Mouse (Mus musculus) heart, postnatal 36 days (tissue): ENCODE results near the gene Krtap1-5. TPM values are rescaled to one million over a fixed set of nuclear protein-coding genes. Genes with fewer than 3 reads are reported as not detected.

Experiments
- DNase-seq, 2 experiments: peaks; one replicate each; pipeline ENCODE4 v3.0.0; 2021 to 2022
- intact Hi-C: fragments of 180-260 bp; cut with DNase I; formaldehyde crosslinking; loops from one replicate; pipeline ENCODE4 v1.15.1; 2025
- total RNA-seq, 2 experiments: library from RNA; stranded (reverse); gene quantifications; 2 replicates each; pipeline ENCODE4 v1.2.3; 2021

The Krtap1-5 gene
- total RNA-seq, 2 experiments from 2014 or later: not detected

- DNase-seq: no peak
- intact Hi-C loops: no loop called here
Observed at GRCm38 (mm10) chr11:99550765-99551164, 30.1 kb downstream of the Krtap1-5 start, which contains the start of gene Krtap3-3. Gene Krtap3-3 (minus strand): TSS chr11:99550865.

GRCm38 (mm10) chr11:99547892-99548291 is 32.9 kb downstream of the Krtap1-5 start:
- intact Hi-C loops: no loop called here
- no peak for DNase-seq

GRCm38 (mm10) chr11:99539721-99540120 is 41.1 kb downstream of the Krtap1-5 start:
- peak in 1 of 2 experiments; percentile 3 for DNase-seq
- intact Hi-C loops: no loop called here

Other genes with a start within 250 kb of the Krtap1-5 start
- not detected for gene Krt26, start 243.1 kb downstream of the Krtap1-5 start, total RNA-seq
- not detected for gene Krt27, start 229.9 kb downstream of the Krtap1-5 start, total RNA-seq
- not detected for gene Krt28, start 206.1 kb downstream of the Krtap1-5 start, total RNA-seq
- gene Krt10, start 191.7 kb downstream of the Krtap1-5 start, total RNA-seq: 1 to 10 TPM; 3.4 to 3.7 TPM
- not detected for gene Krt12, start 158.8 kb downstream of the Krtap1-5 start, total RNA-seq
- gene Krt20, start 142.9 kb downstream of the Krtap1-5 start, total RNA-seq: not detected
- not detected for gene Krt23, start 87.9 kb downstream of the Krtap1-5 start, total RNA-seq
- not detected for gene Krt39, start 59.7 kb downstream of the Krtap1-5 start, total RNA-seq
- gene Krt40, start 37.9 kb downstream of the Krtap1-5 start, total RNA-seq: not detected
- not detected for gene Krtap3-3, start 30.2 kb downstream of the Krtap1-5 start, total RNA-seq
- gene Krtap3-2, start 24.2 kb downstream of the Krtap1-5 start, total RNA-seq: not detected
- gene Gm11939, start 21.6 kb downstream of the Krtap1-5 start, total RNA-seq: not detected
- gene Krtap3-1, start 14.4 kb downstream of the Krtap1-5 start, total RNA-seq: not detected
- gene Krtap1-4, start 2.6 kb upstream of the Krtap1-5 start, total RNA-seq: not detected
- not detected for gene Krtap1-3, start 10.3 kb upstream of the Krtap1-5 start, total RNA-seq
- gene Krtap9-3, start 17.1 kb upstream of the Krtap1-5 start, total RNA-seq: not detected
- not detected for gene Gm11938, start 22.3 kb upstream of the Krtap1-5 start, total RNA-seq
- not detected for gene Gm11937, start 29.2 kb upstream of the Krtap1-5 start, total RNA-seq
- not detected for gene Krtap2-4, start 33.8 kb upstream of the Krtap1-5 start, total RNA-seq
- gene Gm11562, start 39.4 kb upstream of the Krtap1-5 start, total RNA-seq: not detected
- not detected for gene Krtap4-1, start 47.2 kb upstream of the Krtap1-5 start, total RNA-seq
- gene Krtap4-2, start 54.1 kb upstream of the Krtap1-5 start, total RNA-seq: not detected
- gene Krtap4-7, start 63.1 kb upstream of the Krtap1-5 start, total RNA-seq: not detected
- gene Gm11555, start 69.2 kb upstream of the Krtap1-5 start, total RNA-seq: not detected
- gene Gm11563, start 77.9 kb upstream of the Krtap1-5 start, total RNA-seq: not detected
- gene Krtap4-6, start 84.9 kb upstream of the Krtap1-5 start, total RNA-seq: not detected
- not detected for gene Gm14190, start 109.7 kb upstream of the Krtap1-5 start, total RNA-seq
- gene Gm14180, start 153.3 kb upstream of the Krtap1-5 start, total RNA-seq: not detected
- gene Gm11595, start 191.9 kb upstream of the Krtap1-5 start, total RNA-seq: not detected
- gene Krtap4-8, start 199.7 kb upstream of the Krtap1-5 start, total RNA-seq: not detected
- not detected for gene Krtap4-9, start 204.2 kb upstream of the Krtap1-5 start, total RNA-seq
- gene Gm11596, start 212.5 kb upstream of the Krtap1-5 start, total RNA-seq: not detected
- gene Gm11569, start 217.9 kb upstream of the Krtap1-5 start, total RNA-seq: not detected
- gene Gm11554, start 223.4 kb upstream of the Krtap1-5 start, total RNA-seq: not detected
- gene Krtap4-13, start 228.9 kb upstream of the Krtap1-5 start, total RNA-seq: not detected
- gene Gm11564, start 234.7 kb upstream of the Krtap1-5 start, total RNA-seq: not detected